Mouse (Mus musculus) limb, embryonic 14.5 days (tissue): Measurements from ENCODE around the gene Pex7. TPM values are rescaled to one million over a fixed set of nuclear protein-coding genes. Genes with fewer than 3 reads are reported as not detected.
A peak's percentile ranks its signal among the peaks of the same experiment; 100 is the strongest.

Source experiments
- ATAC-seq: fragments of 200-750 bp; cut with Nextera tagmentation; 2 replicates; pipeline ENCODE4 v1.8.0; 2017; ENCODE audit warnings: low read depth, moderate number of reproducible peaks, moderate TSS enrichment; ENCODE audit not compliant: low FRiP score
- DNase-seq: peaks from one replicate; pipeline ENCODE4 v3.0.0-alpha.2; 2015; ENCODE audit warnings: low spot score
- H3K27ac ChIP-seq: fragments of 300-500 bp; sonication (generic); replicated peaks from 2 replicates; pipeline ENCODE4 v1.5.1; 2014; ENCODE audit warnings: low read depth, mild to moderate bottlenecking, low read length, moderate library complexity, mixed read lengths
- H3K27me3 ChIP-seq: fragments of 300-500 bp; sonication (generic); 2 replicates; pipeline ENCODE4 v1.6.1; 2014; ENCODE audit warnings: low read length, mixed read lengths; ENCODE audit not compliant: control insufficient read depth, insufficient read depth
- H3K36me3 ChIP-seq: fragments of 300-500 bp; sonication (generic); 2 replicates; pipeline ENCODE4 v1.6.1; 2014; ENCODE audit warnings: mild to moderate bottlenecking, low read length, moderate library complexity, mixed read lengths; ENCODE audit not compliant: control insufficient read depth, insufficient read depth
- H3K4me1 ChIP-seq: fragments of 300-500 bp; sonication (generic); 2 replicates; pipeline ENCODE4 v1.6.1; 2014; ENCODE audit warnings: antibody characterized with exemption, low read length, mixed read lengths; ENCODE audit not compliant: control insufficient read depth, insufficient read depth
- H3K4me2 ChIP-seq: fragments of 300-500 bp; sonication (generic); replicated peaks from 2 replicates; pipeline ENCODE4 v1.6.1; 2014; ENCODE audit warnings: low read depth, mild to moderate bottlenecking, low read length, moderate library complexity; ENCODE audit not compliant: severe bottlenecking
- H3K4me3 ChIP-seq: fragments of 300-500 bp; sonication (generic); replicated peaks from 2 replicates; pipeline ENCODE4 v1.5.1; 2014; ENCODE audit warnings: low read length
- H3K9ac ChIP-seq: fragments of 300-500 bp; sonication (generic); 2 replicates; pipeline ENCODE4 v1.6.1; 2014; ENCODE audit warnings: mild to moderate bottlenecking, low read depth, low read length, moderate library complexity; ENCODE audit not compliant: severe bottlenecking
- H3K9me3 ChIP-seq: fragments of 300-500 bp; sonication (generic); 2 replicates; pipeline ENCODE4 v1.6.1; 2016; ENCODE audit warnings: low read length; ENCODE audit not compliant: control insufficient read depth
- POLR2A ChIP-seq: fragments of 200-500 bp; IDR thresholded peaks from 2 replicates; pipeline ENCODE4 v1.8.0; 2012; ENCODE audit warnings: inconsistent platforms, mild to moderate bottlenecking, moderate library complexity, borderline replicate concordance; ENCODE audit not compliant: insufficient read depth, insufficient read length; ENCODE audit errors: extremely low read depth
- WGBS: fragments of 180-500 bp; shearing (Covaris S2); extraction: QIAGEN DNeasy Blood & Tissue Kit; methylation state at CpG from one replicate; pipeline ENCODE4 v1.1.7; 2014; 5-methylcytosine and 5-hydroxymethylcytosine counted together
- polyA plus RNA-seq, 2 experiments: library from polyadenylated mRNA; depleted of rRNA in 1 of 2; stranded (reverse) in 1 of 2; unstranded in 1 of 2; fragments of >200 nt; fragmentation: Nextera tagmentation in 1 of 2; extraction: Ambion mirVana in 1 of 2; gene quantifications; 2 replicates each; pipeline versions ENCODE4 v1.2.1 to v1.2.3; 2012 to 2014

Gene Pex7
- polyA plus RNA-seq, 2 experiments, result 19.2 to 31.5 TPM

DNA sequence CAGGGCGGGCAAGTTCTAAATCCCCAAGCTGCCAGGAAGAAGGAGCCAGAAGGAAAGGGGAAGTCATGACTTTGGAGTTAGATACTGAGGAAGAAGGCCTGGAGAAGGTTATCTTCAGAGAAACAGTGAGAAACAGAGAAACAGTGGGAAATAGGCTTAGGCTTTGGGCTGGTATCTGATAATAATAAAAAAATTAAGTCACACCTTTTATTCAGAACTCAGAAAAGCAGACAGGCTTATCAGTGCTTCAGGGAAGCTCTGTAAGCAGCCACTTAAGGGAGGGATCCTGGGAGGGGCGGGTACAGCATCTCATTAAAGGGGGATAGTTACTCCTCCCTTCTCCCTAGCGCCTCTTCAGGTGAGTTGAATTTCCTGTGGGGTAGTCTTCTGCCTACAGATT lies 86.5 kb downstream of the Pex7 start:
- Histone ChIP-seq H3K36me3 (no peaks in the 10 kb centered on the region), H3K27ac (no peak overlapping the region), H3K4me1 (no peaks in the 10 kb centered on the region), H3K9me3 (no peaks in the 10 kb centered on the region), H3K4me2 (no peak overlapping the region), H3K4me3 (no peak overlapping the region), H3K9ac (no peak overlapping the region), H3K27me3 (no peaks in the 10 kb centered on the region; the same call in 1 of the 2 replicates)
- TF ChIP-seq POLR2A, result no peak
- 51% methylated on average over 3 of the region's 3 CpGs for WGBS
- ATAC-seq (no peak), DNase-seq (no peak)

DNA sequence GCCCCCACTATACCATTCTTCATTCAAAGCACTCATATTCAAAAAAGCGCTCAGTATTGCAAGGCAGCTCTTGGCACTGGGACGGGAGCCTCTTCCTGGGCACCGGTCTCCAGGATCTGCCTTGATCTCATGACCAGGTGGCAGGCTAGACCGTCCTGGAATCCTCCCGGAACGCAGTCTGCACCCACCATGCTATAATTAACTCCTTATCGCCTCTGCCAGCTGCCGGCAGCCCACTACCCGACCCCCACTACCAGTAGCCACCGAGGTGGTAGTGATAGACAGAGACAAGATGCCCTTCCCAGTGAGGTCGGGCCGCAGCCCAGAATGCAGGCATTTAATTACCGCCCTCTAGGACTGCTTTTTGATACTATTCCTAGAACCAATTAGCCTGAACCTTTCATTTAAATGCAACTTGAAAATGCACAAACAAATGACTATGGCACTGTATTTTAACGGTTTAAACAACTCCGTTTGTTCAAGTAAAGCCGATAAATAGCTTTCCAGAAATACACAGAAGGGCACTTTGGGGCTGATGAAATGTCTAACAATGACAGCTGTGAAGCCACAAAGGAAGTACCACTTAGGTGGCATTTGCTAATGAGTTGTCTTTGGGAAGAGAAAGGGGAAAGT lies 88.7 kb downstream of the Pex7 start:
- Histone ChIP-seq H3K4me2 (no peak overlapping the region), H3K4me1 (no peaks in the 10 kb centered on the region), H3K36me3 (no peaks in the 10 kb centered on the region), H3K4me3 (no peak overlapping the region), H3K9ac (no peak overlapping the region), H3K27me3 (no peaks in the 10 kb centered on the region; the same call in 1 of the 2 replicates), H3K27ac (no peak overlapping the region), H3K9me3 (no peaks in the 10 kb centered on the region)
- WGBS, result 53% methylated on average over 16 of the region's 16 CpGs
- ATAC-seq (no peak), DNase-seq (no peak)
- TF ChIP-seq POLR2A, result no peak

DNA sequence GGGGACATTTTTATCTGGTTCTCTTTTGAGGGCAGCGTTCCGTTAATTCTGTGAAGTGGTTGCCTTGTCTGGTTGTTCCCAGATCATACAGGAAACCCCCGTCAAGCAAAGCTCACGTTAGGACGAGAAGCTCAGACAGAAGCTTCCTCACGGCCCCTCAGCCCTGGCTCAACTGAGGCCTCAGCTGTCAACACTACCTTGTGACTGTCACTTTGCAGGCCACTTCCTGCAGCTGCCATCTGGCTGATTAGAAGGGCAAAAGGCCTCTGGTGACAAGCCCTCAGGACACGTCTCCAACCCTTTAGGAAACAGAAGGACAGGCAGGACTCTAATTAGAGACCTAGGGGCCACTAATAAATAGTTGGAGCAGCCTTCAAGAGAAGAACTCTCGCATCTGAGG lies 92.1 kb downstream of the Pex7 start:
- Histone ChIP-seq H3K4me1 (no peaks in the 10 kb centered on the region), H3K27ac (no peak overlapping the region), H3K4me2 (no peak overlapping the region), H3K36me3 (no peaks in the 10 kb centered on the region), H3K9me3 (no peaks in the 10 kb centered on the region), H3K9ac (no peak overlapping the region), H3K4me3 (no peak overlapping the region), H3K27me3 (no peaks in the 10 kb centered on the region; the same call in 1 of the 2 replicates)
- no peak for ATAC-seq
- no peak for DNase-seq
- no peak for TF ChIP-seq POLR2A
- WGBS, result 19% methylated on average over 8 of the region's 8 CpGs

DNA sequence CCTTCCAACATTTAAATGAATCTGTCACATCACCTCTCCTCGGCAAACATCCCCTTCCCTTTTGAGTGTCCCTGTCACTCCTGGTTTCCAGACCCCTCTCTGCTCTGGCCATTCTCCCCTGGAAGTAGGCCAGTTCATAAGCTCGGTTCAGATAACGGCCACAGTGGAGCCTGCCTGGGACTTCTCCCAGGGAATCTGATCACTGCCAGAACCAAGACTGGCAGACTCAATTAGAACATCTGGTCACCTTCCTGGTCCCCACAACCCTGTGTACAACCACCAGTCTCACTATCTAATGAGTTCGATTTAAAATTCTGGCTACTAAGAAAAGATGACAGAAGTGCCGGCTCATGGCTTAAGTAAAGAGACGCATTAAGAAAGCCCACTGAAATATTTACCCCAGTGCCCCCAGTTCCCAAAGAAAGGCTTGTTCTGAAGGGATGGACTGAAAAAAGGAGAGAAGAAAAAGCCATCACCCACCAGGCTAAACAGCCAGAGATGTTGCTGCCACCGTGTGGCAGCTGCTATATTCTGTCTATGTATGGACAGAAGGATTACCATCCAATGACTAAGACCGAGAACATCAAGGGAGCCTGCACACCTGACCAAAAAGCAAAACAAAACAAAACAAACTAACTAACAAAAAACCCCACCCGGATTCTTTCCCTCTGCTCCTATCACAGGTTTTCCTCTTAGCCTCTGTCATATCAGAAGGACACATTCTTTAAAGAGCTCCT lies 95.9 kb downstream of the Pex7 start:
- H3K9ac ChIP-seq, result no peak overlapping the region
- no peak overlapping the region for H3K27ac ChIP-seq
- TF ChIP-seq POLR2A, result no peak
- ATAC-seq, result no peak
- H3K4me2 ChIP-seq, result no peak overlapping the region
- peak; percentile 43 for DNase-seq
- no peaks in the 10 kb centered on the region for H3K4me1 ChIP-seq
- H3K4me3 ChIP-seq, result no peak overlapping the region
- WGBS, result 47% methylated on average over 9 of the region's 9 CpGs
- H3K27me3 ChIP-seq, result no peaks in the 10 kb centered on the region
- no peaks in the 10 kb centered on the region for H3K9me3 ChIP-seq
- H3K36me3 ChIP-seq, result no peaks in the 10 kb centered on the region

DNA sequence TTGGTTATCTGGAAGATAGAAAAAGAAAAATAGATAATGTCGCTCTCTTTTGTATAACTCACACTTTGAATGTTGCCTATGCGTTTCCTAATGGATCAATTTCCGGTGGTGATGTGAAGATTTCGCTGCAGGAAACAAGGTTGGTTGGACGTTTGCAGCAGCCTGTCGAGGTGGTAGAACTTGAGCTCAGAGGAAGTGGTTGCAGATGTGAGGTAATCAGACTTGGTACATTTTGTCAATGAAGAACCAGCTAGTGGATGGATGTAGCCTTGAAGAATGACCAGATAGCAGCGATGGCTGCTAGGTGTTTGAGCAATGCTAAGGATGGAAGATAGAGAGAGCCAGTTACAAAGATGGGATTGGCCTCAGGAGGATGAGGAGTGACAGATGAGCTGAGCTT lies 102.7 kb downstream of the Pex7 start:
- Histone ChIP-seq H3K36me3 (no peaks in the 10 kb centered on the region), H3K4me3 (no peak overlapping the region), H3K27ac (no peak overlapping the region), H3K27me3 (no peaks in the 10 kb centered on the region), H3K9me3 (no peaks in the 10 kb centered on the region), H3K9ac (no peak overlapping the region), H3K4me1 (no peaks in the 10 kb centered on the region), H3K4me2 (no peak overlapping the region)
- 84% methylated on average over 7 of the region's 7 CpGs for WGBS
- no peak for TF ChIP-seq POLR2A
- DNase-seq (no peak), ATAC-seq (no peak)

Other genes starting within 250 kb of the Pex7 start
- 0.70 and 0.99 TPM in 2 replicates for gene Il20ra, start 195.1 kb downstream of the Pex7 start, polyA plus RNA-seq (2012; rRNA removed)
- 0.45 and 1.1 TPM in 2 replicates for gene Il20ra, start 195.1 kb downstream of the Pex7 start, polyA plus RNA-seq (2014; fragmentation: Nextera tagmentation; extraction: Ambion mirVana)
- gene Slc35d3, start 56.2 kb downstream of the Pex7 start, polyA plus RNA-seq (2012; rRNA removed), result 2.3 and 2.5 TPM in 2 replicates
- gene Slc35d3, start 56.2 kb downstream of the Pex7 start, polyA plus RNA-seq (2014; fragmentation: Nextera tagmentation; extraction: Ambion mirVana), result 1.4 and 1.6 TPM in 2 replicates
- 3.0 and 3.5 TPM in 2 replicates for gene Map3k5, start 26.8 kb upstream of the Pex7 start, polyA plus RNA-seq (2012; rRNA removed)
- 2.0 and 2.4 TPM in 2 replicates for gene Map3k5, start 26.8 kb upstream of the Pex7 start, polyA plus RNA-seq (2014; fragmentation: Nextera tagmentation; extraction: Ambion mirVana)
- gene Map7, start 240.8 kb upstream of the Pex7 start, polyA plus RNA-seq (2012; rRNA removed), result 6.2 and 6.3 TPM in 2 replicates
- 8.6 and 9.7 TPM in 2 replicates for gene Map7, start 240.8 kb upstream of the Pex7 start, polyA plus RNA-seq (2014; fragmentation: Nextera tagmentation; extraction: Ambion mirVana)